Mouse (Mus musculus) kidney, embryonic 15.5 days (tissue): Measurements from ENCODE around the gene Maml2. TPM values are rescaled to one million over a fixed set of nuclear protein-coding genes. Genes with fewer than 3 reads are reported as not detected.

Experiments used
- ATAC-seq: fragments of 200-750 bp; cut with Nextera tagmentation; replicated peaks from 2 replicates; pipeline ENCODE4 v1.8.0; 2017; ENCODE audit warnings: moderate TSS enrichment; ENCODE audit not compliant: low FRiP score
- H3K27ac ChIP-seq: fragments of 300-500 bp; sonication (generic); 2 replicates; pipeline ENCODE4 v1.5.1; 2015; ENCODE audit warnings: mild to moderate bottlenecking, inconsistent platforms
- H3K27me3 ChIP-seq: fragments of 300-500 bp; sonication (generic); 2 replicates; pipeline ENCODE4 v1.6.1; 2015; ENCODE audit warnings: inconsistent platforms
- H3K36me3 ChIP-seq: fragments of 300-500 bp; sonication (generic); 2 replicates; pipeline ENCODE4 v1.6.1; 2015; ENCODE audit warnings: inconsistent platforms
- H3K4me1 ChIP-seq: fragments of 300-500 bp; sonication (generic); 2 replicates; pipeline ENCODE4 v1.6.1; 2015; ENCODE audit warnings: inconsistent platforms
- H3K4me2 ChIP-seq: fragments of 300-500 bp; sonication (generic); 2 replicates; pipeline ENCODE4 v1.6.1; 2015; ENCODE audit warnings: moderate library complexity, mild to moderate bottlenecking, inconsistent platforms
- H3K4me3 ChIP-seq: fragments of 300-500 bp; sonication (generic); replicated peaks from 2 replicates; pipeline ENCODE4 v1.5.1; 2015; ENCODE audit warnings: mild to moderate bottlenecking, inconsistent platforms
- H3K9ac ChIP-seq: fragments of 300-500 bp; sonication (generic); 2 replicates; pipeline ENCODE4 v1.6.1; 2015; ENCODE audit warnings: mild to moderate bottlenecking, inconsistent platforms
- H3K9me3 ChIP-seq: fragments of 300-500 bp; sonication (generic); replicated peaks from 2 replicates; pipeline ENCODE4 v1.6.1; 2016; ENCODE audit warnings: inconsistent platforms
- WGBS: fragments of 180-500 bp; shearing (Covaris S2); methylation state at CpG from one replicate; pipeline ENCODE4 v1.1.7; 2015; ENCODE audit warnings: mixed read lengths; 5-methylcytosine and 5-hydroxymethylcytosine counted together
- polyA plus RNA-seq: library from polyadenylated mRNA; unstranded; fragments of >200 nt; fragmentation: Nextera tagmentation; extraction: Ambion mirVana; gene quantifications from 2 replicates; pipeline ENCODE4 v1.2.1, GENCODE M21; 2015

Maml2 gene
- polyA plus RNA-seq, 1 experiment from 2014 or later = 10.5 TPM

- Histone ChIP-seq H3K9me3 (no peaks in the 10 kb centered on the region), H3K4me2 (no peak overlapping the region), H3K27ac (no peak overlapping the region), H3K27me3 (no peaks in the 10 kb centered on the region), H3K9ac (no peak overlapping the region), H3K4me1 (peaks cover 5% of the 10 kb centered on the region; the same call in 1 of the 2 replicates), H3K36me3 (no peaks in the 10 kb centered on the region), H3K4me3 (no peak overlapping the region)
- no peak for ATAC-seq
- WGBS = 88% methylated on average over 19 of the region's 19 CpGs
Observed at GRCm38 (mm10) chr9:13686977-13687659, 389.4 kb downstream of the Maml2 start.

GRCm38 (mm10) chr9:13688997-13689396 lies 391.2 kb downstream of the Maml2 start:
- Histone ChIP-seq H3K27me3 (no peaks in the 10 kb centered on the region), H3K36me3 (no peaks in the 10 kb centered on the region), H3K9ac (no peak overlapping the region), H3K9me3 (no peaks in the 10 kb centered on the region), H3K4me3 (no peak overlapping the region), H3K27ac (no peak overlapping the region), H3K4me2 (no peak overlapping the region), H3K4me1 (peaks cover 5% of the 10 kb centered on the region; the same call in 1 of the 2 replicates)
- 77% methylated on average over 9 of the region's 9 CpGs for WGBS
- no peak for ATAC-seq

- Histone ChIP-seq H3K27me3 (no peaks in the 10 kb centered on the region), H3K4me2 (no peak overlapping the region), H3K9ac (no peak overlapping the region), H3K4me3 (no peak overlapping the region), H3K36me3 (no peaks in the 10 kb centered on the region), H3K9me3 (no peaks in the 10 kb centered on the region), H3K27ac (no peak overlapping the region), H3K4me1 (peaks cover 5% of the 10 kb centered on the region; the same call in 1 of the 2 replicates)
- no peak for ATAC-seq
- WGBS = 49% methylated on average over 8 of the region's 8 CpGs
Observed at GRCm38 (mm10) chr9:13690321-13690720, 392.6 kb downstream of the Maml2 start.

- no peak overlapping the region for H3K27ac ChIP-seq
- no peaks in the 10 kb centered on the region for H3K27me3 ChIP-seq
- H3K4me3 ChIP-seq = no peak overlapping the region
- no peaks in the 10 kb centered on the region for H3K36me3 ChIP-seq
- peaks cover 5% of the 10 kb centered on the region; the same call in 1 of the 2 replicates for H3K4me1 ChIP-seq
- H3K4me2 ChIP-seq = no peak overlapping the region
- WGBS = 86% methylated on average over 3 of the region's 3 CpGs
- ATAC-seq = no peak
- H3K9me3 ChIP-seq = no peaks in the 10 kb centered on the region
- H3K9ac ChIP-seq = no peak overlapping the region
Observed at GRCm38 (mm10) chr9:13693693-13694284, 396.0 kb downstream of the Maml2 start.

- H3K9ac ChIP-seq = no peak overlapping the region
- H3K27ac ChIP-seq = peak overlapping the region; percentile 29; the same call in 1 of the 2 replicates
- ATAC-seq = no peak
- H3K36me3 ChIP-seq = no peaks in the 10 kb centered on the region
- WGBS = 53% methylated on average over 5 of the region's 5 CpGs
- no peak overlapping the region for H3K4me2 ChIP-seq
- peaks cover 5% of the 10 kb centered on the region; the same call in 1 of the 2 replicates for H3K4me1 ChIP-seq
- no peak overlapping the region for H3K4me3 ChIP-seq
- no peaks in the 10 kb centered on the region for H3K9me3 ChIP-seq
- no peaks in the 10 kb centered on the region for H3K27me3 ChIP-seq
Observed at GRCm38 (mm10) chr9:13694293-13694692, 396.5 kb downstream of the Maml2 start.

- H3K36me3 ChIP-seq = peaks cover 4% of the 10 kb centered on the region; the same call in 1 of the 2 replicates
- H3K27me3 ChIP-seq = no peaks in the 10 kb centered on the region
- H3K4me2 ChIP-seq = no peak overlapping the region
- H3K27ac ChIP-seq = no peak overlapping the region
- no peaks in the 10 kb centered on the region for H3K4me1 ChIP-seq
- ATAC-seq = no peak
- no peak overlapping the region for H3K9ac ChIP-seq
- H3K9me3 ChIP-seq = no peaks in the 10 kb centered on the region
- no peak overlapping the region for H3K4me3 ChIP-seq
- 85% methylated on average over 4 of the region's 4 CpGs for WGBS
Observed at GRCm38 (mm10) chr9:13697041-13697811, 399.5 kb downstream of the Maml2 start.

GRCm38 (mm10) chr9:13697869-13698268 lies 400.1 kb downstream of the Maml2 start:
- no peak overlapping the region for H3K4me3 ChIP-seq
- H3K36me3 ChIP-seq = peaks cover 7% of the 10 kb centered on the region; the same call in 1 of the 2 replicates
- no peak overlapping the region for H3K27ac ChIP-seq
- no peaks in the 10 kb centered on the region for H3K9me3 ChIP-seq
- H3K27me3 ChIP-seq = no peaks in the 10 kb centered on the region
- no peak for ATAC-seq
- H3K4me2 ChIP-seq = no peak overlapping the region
- no peaks in the 10 kb centered on the region for H3K4me1 ChIP-seq
- WGBS = 92% methylated on average over 4 of the region's 4 CpGs
- no peak overlapping the region for H3K9ac ChIP-seq

- Histone ChIP-seq H3K9ac (no peak overlapping the region), H3K4me3 (no peak overlapping the region), H3K27ac (no peak overlapping the region), H3K4me2 (no peak overlapping the region), H3K36me3 (peaks cover 13% of the 10 kb centered on the region), H3K4me1 (no peaks in the 10 kb centered on the region), H3K9me3 (no peaks in the 10 kb centered on the region), H3K27me3 (no peaks in the 10 kb centered on the region)
- ATAC-seq = no peak
- WGBS = 42% methylated on average over 14 of the region's 14 CpGs
Observed at GRCm38 (mm10) chr9:13699061-13699780, 401.5 kb downstream of the Maml2 start.

GRCm38 (mm10) chr9:13699781-13700116 lies 402.0 kb downstream of the Maml2 start:
- H3K36me3 ChIP-seq = peaks cover 13% of the 10 kb centered on the region
- H3K9me3 ChIP-seq = no peaks in the 10 kb centered on the region
- H3K9ac ChIP-seq = no peak overlapping the region
- no peak for ATAC-seq
- no peak overlapping the region for H3K4me3 ChIP-seq
- H3K4me1 ChIP-seq = no peaks in the 10 kb centered on the region
- no peak overlapping the region for H3K27ac ChIP-seq
- 59% methylated on average over 5 of the region's 5 CpGs for WGBS
- H3K27me3 ChIP-seq = no peaks in the 10 kb centered on the region
- H3K4me2 ChIP-seq = no peak overlapping the region

GRCm38 (mm10) chr9:13701773-13702172 lies 404.0 kb downstream of the Maml2 start:
- H3K4me3 ChIP-seq = no peak overlapping the region
- H3K9me3 ChIP-seq = no peaks in the 10 kb centered on the region
- no peak for ATAC-seq
- H3K36me3 ChIP-seq = peaks cover 27% of the 10 kb centered on the region
- H3K27ac ChIP-seq = no peak overlapping the region
- no peak overlapping the region for H3K4me2 ChIP-seq
- no peaks in the 10 kb centered on the region for H3K4me1 ChIP-seq
- H3K27me3 ChIP-seq = no peaks in the 10 kb centered on the region
- no peak overlapping the region for H3K9ac ChIP-seq
- 90% methylated on average over 12 of the region's 12 CpGs for whole genome bisulfite sequencing

- no peaks in the 10 kb centered on the region for H3K27me3 ChIP-seq
- 88% methylated on average over 2 of the region's 2 CpGs for WGBS
- no peaks in the 10 kb centered on the region for H3K4me1 ChIP-seq
- no peak overlapping the region for H3K4me2 ChIP-seq
- no peak overlapping the region for H3K27ac ChIP-seq
- no peak overlapping the region for H3K9ac ChIP-seq
- no peaks in the 10 kb centered on the region for H3K9me3 ChIP-seq
- no peak for ATAC-seq
- H3K4me3 ChIP-seq = no peak overlapping the region
- H3K36me3 ChIP-seq = peaks cover 27% of the 10 kb centered on the region
Observed at GRCm38 (mm10) chr9:13703100-13703499, 405.3 kb downstream of the Maml2 start.

GRCm38 (mm10) chr9:13704917-13705316 lies 407.2 kb downstream of the Maml2 start:
- no peaks in the 10 kb centered on the region for H3K4me1 ChIP-seq
- no peak overlapping the region for H3K9ac ChIP-seq
- H3K27ac ChIP-seq = no peak overlapping the region
- peaks cover 27% of the 10 kb centered on the region for H3K36me3 ChIP-seq
- H3K4me3 ChIP-seq = no peak overlapping the region
- no peak for ATAC-seq
- no peaks in the 10 kb centered on the region for H3K9me3 ChIP-seq
- no peaks in the 10 kb centered on the region for H3K27me3 ChIP-seq
- H3K4me2 ChIP-seq = no peak overlapping the region
- 69% methylated on average over 4 of the region's 4 CpGs for WGBS
